Mouse (Mus musculus) liver, embryonic 12.5 days (tissue): Measurements from ENCODE around the gene Abhd17c. TPM values are rescaled to one million over a fixed set of nuclear protein-coding genes. Genes with fewer than 3 reads are reported as not detected.

Source experiments
- ATAC-seq: fragments of 200-750 bp; cut with Nextera tagmentation; 2 replicates; pipeline ENCODE4 v1.8.0; 2017; ENCODE audit warnings: moderate number of reproducible peaks, mild to moderate bottlenecking, moderate library complexity
- H3K27ac ChIP-seq: fragments of 300-500 bp; sonication (generic); 2 replicates; pipeline ENCODE4 v1.5.1; 2016; ENCODE audit warnings: mild to moderate bottlenecking
- H3K27me3 ChIP-seq: fragments of 300-500 bp; sonication (generic); replicated peaks from 2 replicates; pipeline ENCODE4 v1.6.1; 2016; ENCODE audit warnings: mild to moderate bottlenecking, moderate library complexity
- H3K36me3 ChIP-seq: fragments of 300-500 bp; sonication (generic); 2 replicates; pipeline ENCODE4 v1.6.1; 2016; ENCODE audit warnings: mild to moderate bottlenecking, moderate library complexity
- H3K4me1 ChIP-seq: fragments of 300-500 bp; sonication (generic); 2 replicates; pipeline ENCODE4 v1.6.1; 2016
- H3K4me2 ChIP-seq: fragments of 300-500 bp; sonication (generic); 2 replicates; pipeline ENCODE4 v1.6.1; 2016; ENCODE audit warnings: mild to moderate bottlenecking, moderate library complexity
- H3K4me3 ChIP-seq: fragments of 300-500 bp; sonication (generic); 2 replicates; pipeline ENCODE4 v1.5.1; 2016; ENCODE audit warnings: mild to moderate bottlenecking, moderate library complexity
- H3K9ac ChIP-seq: fragments of 300-500 bp; sonication (generic); 2 replicates; pipeline ENCODE4 v1.6.1; 2016; ENCODE audit warnings: mild to moderate bottlenecking, moderate library complexity
- H3K9me3 ChIP-seq: fragments of 300-500 bp; sonication (generic); replicated peaks from 2 replicates; pipeline ENCODE4 v1.6.1; 2016; ENCODE audit warnings: mild to moderate bottlenecking, moderate library complexity
- WGBS: fragments of 180-500 bp; shearing (Covaris S2); methylation state at CpG from one replicate; pipeline ENCODE4 v1.1.7; 2016; ENCODE audit not compliant: insufficient replicate concordance; 5-methylcytosine and 5-hydroxymethylcytosine counted together
- polyA plus RNA-seq: library from polyadenylated mRNA; unstranded; fragments of >200 nt; fragmentation: Nextera tagmentation; extraction: Ambion mirVana; gene quantifications from 2 replicates; pipeline ENCODE4 v1.2.1, GENCODE M21; 2016

The Abhd17c gene
- polyA plus RNA-seq, 1 experiment from 2014 or later, result 44.9 TPM

DNA sequence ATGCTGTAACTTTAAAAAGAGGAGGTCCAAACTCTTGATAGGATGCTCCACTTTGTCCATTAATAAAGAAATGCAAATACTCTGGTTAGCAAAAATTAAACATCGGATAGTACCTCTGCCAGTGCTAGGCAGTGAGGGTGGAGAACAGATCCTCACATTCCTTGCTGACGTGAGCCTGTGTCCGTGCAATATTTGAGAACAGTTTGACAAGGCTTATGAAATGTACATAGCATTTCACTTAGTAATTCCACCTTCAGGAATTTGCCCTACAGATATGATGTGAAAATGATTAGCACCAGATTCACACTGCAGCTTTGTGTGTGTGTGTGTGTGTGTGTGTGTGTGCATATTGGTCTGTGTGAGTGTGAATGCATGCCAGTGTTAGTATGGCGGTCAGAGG lies 60.9 kb downstream of the Abhd17c start:
- 0 out of 2 replicates have a peak, but pooled peaks cover 4% of the 10 kb centered on the region for H3K4me1 ChIP-seq
- peaks cover 31% of the 10 kb centered on the region for H3K27me3 ChIP-seq
- H3K27ac ChIP-seq, result no peak overlapping the region
- 71% methylated on average over 4 of the region's 4 CpGs for WGBS
- H3K4me3 ChIP-seq, result no peak overlapping the region
- no peaks in the 10 kb centered on the region for H3K9me3 ChIP-seq
- ATAC-seq, result no peak
- H3K9ac ChIP-seq, result no peak overlapping the region
- H3K4me2 ChIP-seq, result no peak overlapping the region
- H3K36me3 ChIP-seq, result no peaks in the 10 kb centered on the region

DNA sequence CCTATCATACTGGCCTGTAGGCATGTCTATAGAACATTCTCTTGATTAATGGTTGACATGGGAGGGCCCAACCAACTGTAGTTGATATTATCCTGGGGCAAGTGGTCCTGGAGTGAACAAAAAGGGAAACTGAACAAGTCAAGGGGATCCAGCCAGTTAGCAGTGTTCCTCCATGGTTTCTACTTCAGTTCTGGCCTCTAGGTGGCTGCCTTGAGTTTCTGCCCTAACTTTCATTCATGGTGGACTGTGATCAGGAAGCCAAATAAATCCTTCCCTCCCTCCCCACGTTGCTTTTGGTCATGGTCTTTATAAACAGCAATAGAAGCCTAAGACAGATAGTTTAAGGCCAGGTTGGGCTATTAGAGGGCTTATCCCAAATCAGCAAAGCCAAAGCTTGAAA lies 61.9 kb downstream of the Abhd17c start:
- Histone ChIP-seq H3K9ac (no peak overlapping the region), H3K9me3 (no peaks in the 10 kb centered on the region), H3K36me3 (no peaks in the 10 kb centered on the region), H3K4me1 (0 out of 2 replicates have a peak, but pooled peaks cover 4% of the 10 kb centered on the region), H3K27me3 (peaks cover 41% of the 10 kb centered on the region), H3K27ac (no peak overlapping the region), H3K4me2 (no peak overlapping the region), H3K4me3 (no peak overlapping the region)
- WGBS, result 12% methylated on average over 1 of the region's 1 CpGs
- no peak for ATAC-seq

- Histone ChIP-seq H3K9me3 (no peaks in the 10 kb centered on the region), H3K4me3 (no peak overlapping the region), H3K9ac (no peak overlapping the region), H3K36me3 (no peaks in the 10 kb centered on the region), H3K27me3 (peaks cover 47% of the 10 kb centered on the region), H3K27ac (no peak overlapping the region), H3K4me2 (no peak overlapping the region), H3K4me1 (0 out of 2 replicates have a peak, but pooled peaks cover 4% of the 10 kb centered on the region)
- ATAC-seq, result no peak
- 5% methylated on average over 4 of the region's 4 CpGs for WGBS
Observed at GRCm38 (mm10) chr7:84088971-84089370, 62.7 kb downstream of the Abhd17c start.

GRCm38 (mm10) chr7:84088191-84088590 lies 63.5 kb downstream of the Abhd17c start:
- Histone ChIP-seq H3K4me2 (no peak overlapping the region), H3K4me1 (0 out of 2 replicates have a peak, but pooled peaks cover 4% of the 10 kb centered on the region), H3K9me3 (no peaks in the 10 kb centered on the region), H3K27me3 (peaks cover 48% of the 10 kb centered on the region), H3K4me3 (no peak overlapping the region), H3K36me3 (no peaks in the 10 kb centered on the region), H3K27ac (no peak overlapping the region), H3K9ac (no peak overlapping the region)
- no peak for ATAC-seq
- 64% methylated on average over 3 of the region's 3 CpGs for WGBS

DNA sequence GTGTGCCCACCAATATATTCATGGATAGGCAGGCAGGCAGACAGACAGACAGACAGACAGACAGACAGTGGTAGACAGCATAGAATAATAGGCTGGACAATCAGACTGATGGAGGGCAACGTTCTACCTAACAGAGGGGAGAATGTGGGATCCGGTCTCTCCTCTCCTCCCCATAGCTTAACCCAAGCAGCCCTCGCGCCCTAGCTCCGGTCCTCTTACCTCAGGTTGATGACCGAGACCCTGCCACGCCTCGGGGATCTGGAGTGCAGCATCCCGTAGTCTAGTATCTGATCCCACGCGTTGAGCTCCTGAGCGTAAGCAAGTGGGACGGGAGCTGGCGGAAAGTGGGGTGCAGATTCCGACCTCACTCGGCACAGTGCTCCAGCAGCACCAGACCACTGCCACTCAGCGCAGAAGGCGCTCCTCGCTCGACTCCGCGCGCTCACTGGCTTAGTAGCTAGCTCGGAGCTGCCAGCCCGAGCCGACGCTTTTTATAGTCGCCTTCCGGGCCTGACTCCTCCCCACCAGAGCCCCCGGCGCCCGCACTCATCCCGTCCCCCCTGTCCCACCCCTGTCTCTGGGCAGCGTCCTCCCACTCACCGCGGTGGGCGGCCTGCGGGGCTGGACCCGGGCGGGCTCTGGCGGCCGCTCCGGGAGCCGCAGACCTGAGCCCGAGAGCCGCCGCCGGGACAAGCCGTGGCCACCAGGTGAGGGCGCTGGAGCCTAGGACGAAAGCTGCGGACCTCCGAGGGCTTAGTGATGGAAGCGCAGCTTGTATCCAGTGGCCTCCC lies 65.5 kb downstream of the Abhd17c start, which contains the start of gene Cemip:
Gene Cemip (minus strand): TSS at position 464 of the 791 bp plus-strand sequence.
- WGBS, result 2% methylated on average over 54 of the region's 54 CpGs
- Histone ChIP-seq H3K4me1 (0 out of 2 replicates have a peak, but pooled peaks cover 4% of the 10 kb centered on the region), H3K9ac (no peak within 1 kb of the TSS), H3K4me3 (peak within 1 kb of the TSS; percentile 38), H3K27me3 (peaks cover 48% of the 10 kb centered on the region), H3K27ac (no peak within 1 kb of the TSS), H3K9me3 (no peaks in the 10 kb centered on the region), H3K4me2 (peak within 1 kb of the TSS; percentile 62), H3K36me3 (no peaks in the 10 kb centered on the region)
- 0 out of 2 replicates have a peak, but pooled peaks have one; percentile 13 for ATAC-seq

DNA sequence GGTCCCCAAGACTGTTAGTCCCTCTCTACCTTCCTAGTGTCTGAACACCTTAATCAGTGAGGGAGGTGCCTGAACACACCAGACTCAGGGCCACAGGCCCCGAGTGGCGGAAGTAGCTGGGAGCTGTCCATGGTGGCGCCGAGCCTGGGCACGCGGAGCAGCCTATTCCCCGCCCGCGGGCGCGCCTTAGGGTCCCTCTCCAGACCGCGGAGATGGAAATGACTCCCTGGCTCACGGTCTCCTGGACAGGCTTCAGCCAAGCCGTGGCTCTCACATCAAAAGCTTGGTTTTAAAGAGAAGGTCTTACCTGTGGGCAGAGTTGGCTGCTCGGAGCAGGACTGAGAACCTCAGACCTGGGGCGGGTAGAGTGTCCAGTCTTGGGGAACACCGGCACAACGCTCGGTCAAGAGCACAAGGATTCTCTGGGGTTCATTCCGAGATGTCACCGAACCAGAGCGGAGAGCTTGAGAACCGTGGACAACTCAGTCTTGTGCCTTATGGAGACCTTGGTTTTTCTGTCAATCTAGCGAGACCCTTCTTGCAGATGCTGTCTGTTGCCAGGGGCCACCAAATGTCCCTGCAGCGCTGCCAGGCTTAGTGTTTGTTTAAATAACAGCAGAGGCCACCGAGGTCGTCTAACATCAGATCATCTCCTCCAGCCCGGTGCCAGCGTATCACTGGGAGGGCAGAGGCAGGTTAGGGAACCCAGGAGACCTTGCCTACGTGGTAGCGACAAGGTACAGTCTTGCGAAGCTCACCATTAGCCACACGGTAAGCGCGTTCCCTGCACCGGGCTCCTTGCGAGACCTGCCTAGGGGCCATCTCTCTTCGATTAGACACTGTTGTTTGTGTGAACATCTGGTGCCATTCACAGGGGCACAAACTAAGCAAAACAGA lies 66.4 kb downstream of the Abhd17c start:
- no peak overlapping the region for H3K27ac ChIP-seq
- 0 out of 2 replicates have a peak, but pooled peaks cover 4% of the 10 kb centered on the region for H3K4me1 ChIP-seq
- H3K9me3 ChIP-seq, result no peaks in the 10 kb centered on the region
- no peak overlapping the region for H3K9ac ChIP-seq
- no peak overlapping the region for H3K4me3 ChIP-seq
- WGBS, result 7% methylated on average over 39 of the region's 39 CpGs
- no peak for ATAC-seq
- no peak overlapping the region for H3K4me2 ChIP-seq
- H3K27me3 ChIP-seq, result peaks cover 48% of the 10 kb centered on the region
- H3K36me3 ChIP-seq, result no peaks in the 10 kb centered on the region

GRCm38 (mm10) chr7:84077257-84078013 lies 74.3 kb downstream of the Abhd17c start:
- 66% methylated on average over 7 of the region's 7 CpGs for WGBS
- ATAC-seq, result no peak

GRCm38 (mm10) chr7:84074266-84074665 lies 77.4 kb downstream of the Abhd17c start:
- WGBS, result 37% methylated on average over 8 of the region's 8 CpGs
- ATAC-seq, result no peak
- no peak overlapping the region for H3K4me3 ChIP-seq
- no peaks in the 10 kb centered on the region for H3K36me3 ChIP-seq
- no peak overlapping the region for H3K4me2 ChIP-seq
- H3K27me3 ChIP-seq, result no peaks in the 10 kb centered on the region
- no peaks in the 10 kb centered on the region for H3K9me3 ChIP-seq
- no peak overlapping the region for H3K27ac ChIP-seq
- no peak overlapping the region for H3K9ac ChIP-seq
- no peaks in the 10 kb centered on the region for H3K4me1 ChIP-seq

More at GRCm38 (mm10) chr7:84077257-84078013, 74.3 kb downstream of the Abhd17c start:
- H3K27me3 ChIP-seq, result no peaks in the 10 kb centered on the region
- H3K9me3 ChIP-seq, result no peaks in the 10 kb centered on the region
- H3K4me1 ChIP-seq, result no peaks in the 10 kb centered on the region
- no peaks in the 10 kb centered on the region for H3K36me3 ChIP-seq
- H3K27ac ChIP-seq, result no peak overlapping the region
- H3K4me2 ChIP-seq, result no peak overlapping the region
- H3K4me3 ChIP-seq, result no peak overlapping the region
- H3K9ac ChIP-seq, result no peak overlapping the region

DNA sequence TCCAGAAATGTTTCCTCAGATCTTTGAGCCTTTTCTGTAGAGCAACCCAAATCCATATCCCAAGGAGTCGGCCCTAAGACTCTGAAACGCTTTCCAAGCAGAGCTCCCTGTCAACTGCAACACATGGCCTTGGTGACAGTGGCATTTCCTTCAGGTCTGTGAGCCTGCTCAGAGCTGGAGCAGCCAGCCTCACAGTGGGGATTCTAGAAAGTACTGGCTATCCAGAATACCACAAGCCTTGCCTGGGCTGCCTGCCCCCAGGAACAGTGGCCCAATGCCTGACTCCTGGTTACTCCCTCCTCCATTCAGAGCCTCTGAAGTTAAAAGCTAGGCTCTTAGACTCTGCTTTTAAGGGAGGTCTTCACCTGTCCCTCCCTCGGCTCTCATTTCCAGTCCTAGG lies 77.8 kb downstream of the Abhd17c start:
- Histone ChIP-seq H3K9ac (no peak overlapping the region), H3K4me3 (no peak overlapping the region), H3K27me3 (no peaks in the 10 kb centered on the region), H3K27ac (no peak overlapping the region), H3K9me3 (no peaks in the 10 kb centered on the region), H3K4me1 (no peaks in the 10 kb centered on the region), H3K36me3 (no peaks in the 10 kb centered on the region), H3K4me2 (no peak overlapping the region)
- WGBS, result 45% methylated on average over 3 of the region's 3 CpGs
- no peak for ATAC-seq

GRCm38 (mm10) chr7:84068931-84069330 lies 82.8 kb downstream of the Abhd17c start:
- no peaks in the 10 kb centered on the region for H3K9me3 ChIP-seq
- H3K4me1 ChIP-seq, result no peaks in the 10 kb centered on the region
- no peak overlapping the region for H3K9ac ChIP-seq
- H3K4me3 ChIP-seq, result no peak overlapping the region
- no peak overlapping the region for H3K4me2 ChIP-seq
- H3K27me3 ChIP-seq, result no peaks in the 10 kb centered on the region
- 65% methylated on average over 5 of the region's 5 CpGs for WGBS
- no peaks in the 10 kb centered on the region for H3K36me3 ChIP-seq
- no peak for ATAC-seq
- H3K27ac ChIP-seq, result no peak overlapping the region

DNA sequence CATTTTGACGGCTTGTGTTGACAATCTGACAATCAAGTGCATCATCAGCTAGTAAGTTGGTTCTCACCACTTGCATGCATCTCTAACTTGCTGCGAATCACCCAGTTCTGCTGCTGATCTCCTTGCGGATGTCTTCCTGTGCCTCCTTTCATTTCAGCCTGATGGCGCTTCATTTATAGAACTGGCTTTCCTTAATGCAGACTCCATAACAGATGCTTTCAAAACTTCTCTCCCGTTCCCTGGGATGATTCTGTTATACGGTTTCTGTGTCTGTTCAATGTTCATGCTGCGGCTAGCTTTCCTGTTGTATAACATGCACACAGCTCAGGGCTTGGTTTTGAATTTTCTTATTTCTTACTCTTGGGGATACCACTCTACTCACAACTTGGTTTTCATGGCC lies 91.9 kb downstream of the Abhd17c start:
- Histone ChIP-seq H3K4me3 (no peak overlapping the region), H3K27me3 (no peaks in the 10 kb centered on the region), H3K4me1 (no peaks in the 10 kb centered on the region), H3K4me2 (no peak overlapping the region), H3K36me3 (no peaks in the 10 kb centered on the region), H3K9ac (no peak overlapping the region), H3K27ac (no peak overlapping the region), H3K9me3 (no peaks in the 10 kb centered on the region)
- 68% methylated on average over 7 of the region's 7 CpGs for WGBS
- ATAC-seq, result no peak
